Mouse (Mus musculus) layer of hippocampus, postnatal 14 days (tissue): ENCODE results near the gene Foxp1. TPM values are rescaled to one million over a fixed set of nuclear protein-coding genes. Genes with fewer than 3 reads are reported as not detected.

Experiments used
- DNase-seq, 2 experiments: peaks; one replicate each; pipeline ENCODE4 v3.0.0; 2021 to 2022; ENCODE audit warnings: low spot score in 2 of 2, mixed read lengths in 1 of 2
- total RNA-seq, 2 experiments: library from RNA; stranded (reverse); gene quantifications; 2 replicates each; pipeline ENCODE4 v1.2.3; 2021

Gene Foxp1
- total RNA-seq, 2 experiments from 2014 or later, result 95.0 to 96.7 TPM

DNA sequence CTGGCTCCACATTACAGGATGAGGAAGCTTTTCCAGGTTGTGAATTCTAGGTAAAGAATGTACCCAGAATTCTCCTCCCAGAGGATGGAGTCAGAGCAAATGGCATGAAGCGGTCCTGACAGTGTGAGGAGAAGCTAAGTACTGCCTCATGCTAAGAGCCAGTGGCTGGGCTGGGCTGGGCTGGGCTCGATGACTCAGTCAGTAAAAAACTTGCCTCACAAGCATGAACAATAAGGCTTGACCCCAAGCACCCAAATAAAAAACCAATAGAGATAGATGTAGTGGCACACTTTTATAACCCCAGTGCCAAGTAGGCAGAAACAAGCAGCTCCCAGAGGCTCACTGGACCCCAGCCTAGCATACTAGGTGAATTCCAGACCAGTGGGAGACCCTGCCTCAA lies 304.7 kb downstream of the Foxp1 start:
- no peak for DNase-seq

DNA sequence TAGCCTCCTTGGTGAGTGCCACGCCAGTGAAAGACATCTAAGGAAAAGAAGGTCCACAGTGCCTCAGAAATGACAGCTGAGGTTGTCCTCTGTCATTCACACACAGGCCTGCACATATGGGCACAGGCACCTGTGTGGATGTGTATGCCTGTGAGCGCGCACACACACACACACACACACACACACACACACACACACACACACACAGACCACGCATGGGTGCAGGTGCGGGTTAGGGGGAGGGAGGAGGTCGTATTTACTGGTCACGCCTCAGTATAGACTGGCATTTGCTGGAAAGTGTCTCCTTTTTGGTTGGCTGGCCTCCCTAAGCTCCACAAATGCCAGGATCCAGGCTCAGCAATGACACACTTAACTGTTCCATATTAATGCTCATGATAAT lies 305.4 kb downstream of the Foxp1 start:
- DNase-seq, result no peak

DNA sequence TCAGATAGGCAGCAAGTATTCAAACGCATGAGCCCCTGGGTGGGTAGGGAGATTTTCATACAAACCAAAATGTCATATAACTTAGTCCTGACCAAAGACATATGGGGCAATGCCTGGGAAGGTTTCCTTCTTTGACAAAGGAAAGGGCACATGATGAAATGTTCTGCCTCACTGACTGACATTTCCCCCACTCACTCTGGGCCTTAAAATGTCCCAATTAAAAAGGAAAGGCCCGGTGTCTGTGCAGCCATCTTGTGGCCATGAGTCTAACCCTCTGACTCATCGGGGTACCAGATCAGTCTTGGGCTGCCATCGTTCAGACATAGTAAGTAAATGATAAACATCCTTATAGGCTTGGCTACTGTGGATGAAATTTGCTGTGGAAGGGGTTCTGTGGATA lies 310.1 kb downstream of the Foxp1 start:
- DNase-seq, result no peak

DNA sequence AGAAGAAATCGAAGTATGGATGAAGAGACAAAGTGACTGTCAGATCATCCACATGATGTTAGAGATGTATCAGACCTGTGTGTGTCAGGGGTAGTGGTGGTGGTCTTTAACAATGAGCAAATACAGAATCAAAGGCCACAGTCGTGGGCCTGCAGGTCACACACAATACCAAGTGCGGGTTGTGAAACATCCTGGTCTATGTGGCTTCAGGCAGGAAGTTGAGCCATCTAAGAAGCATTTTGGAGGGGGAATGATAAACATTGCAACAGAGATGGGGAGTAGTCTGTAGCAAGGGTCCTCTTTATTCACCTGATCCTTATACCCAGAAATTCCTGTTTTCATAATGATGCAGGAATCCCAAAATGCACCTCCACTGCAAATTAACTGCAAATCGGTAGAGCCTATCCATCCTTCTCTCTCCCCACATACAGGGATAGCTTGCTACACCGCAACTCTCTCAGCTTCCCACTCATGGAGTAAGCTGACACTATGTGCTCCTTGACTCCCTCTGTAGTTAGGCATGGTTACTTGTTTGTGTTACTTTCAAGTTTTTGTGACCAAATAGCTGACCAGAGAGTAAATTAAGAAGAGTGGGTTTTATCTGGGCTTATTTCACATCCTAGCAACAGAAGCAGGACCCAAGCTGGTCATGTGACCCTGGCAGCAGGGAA lies 310.7 kb downstream of the Foxp1 start:
- DNase-seq, result no peak

DNA sequence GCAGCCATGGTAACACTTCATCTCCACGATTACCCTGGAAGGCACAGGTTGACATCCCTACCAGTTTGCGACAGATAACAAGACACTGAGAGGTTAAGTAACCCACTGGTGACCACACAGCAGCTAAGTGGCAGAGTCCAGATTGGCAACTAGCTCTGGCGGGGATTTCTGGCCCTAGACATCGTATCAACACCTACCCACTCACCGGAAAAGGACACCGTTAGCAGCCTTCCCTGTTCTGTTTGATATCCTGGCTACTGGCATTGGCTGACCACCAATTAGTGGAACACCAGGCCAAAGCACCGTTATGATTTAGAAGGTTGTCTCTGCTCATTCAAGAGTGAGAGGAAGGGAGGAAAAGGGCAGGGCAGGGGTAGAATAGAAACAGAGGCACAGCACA lies 312.4 kb downstream of the Foxp1 start:
- DNase-seq, result no peak

DNA sequence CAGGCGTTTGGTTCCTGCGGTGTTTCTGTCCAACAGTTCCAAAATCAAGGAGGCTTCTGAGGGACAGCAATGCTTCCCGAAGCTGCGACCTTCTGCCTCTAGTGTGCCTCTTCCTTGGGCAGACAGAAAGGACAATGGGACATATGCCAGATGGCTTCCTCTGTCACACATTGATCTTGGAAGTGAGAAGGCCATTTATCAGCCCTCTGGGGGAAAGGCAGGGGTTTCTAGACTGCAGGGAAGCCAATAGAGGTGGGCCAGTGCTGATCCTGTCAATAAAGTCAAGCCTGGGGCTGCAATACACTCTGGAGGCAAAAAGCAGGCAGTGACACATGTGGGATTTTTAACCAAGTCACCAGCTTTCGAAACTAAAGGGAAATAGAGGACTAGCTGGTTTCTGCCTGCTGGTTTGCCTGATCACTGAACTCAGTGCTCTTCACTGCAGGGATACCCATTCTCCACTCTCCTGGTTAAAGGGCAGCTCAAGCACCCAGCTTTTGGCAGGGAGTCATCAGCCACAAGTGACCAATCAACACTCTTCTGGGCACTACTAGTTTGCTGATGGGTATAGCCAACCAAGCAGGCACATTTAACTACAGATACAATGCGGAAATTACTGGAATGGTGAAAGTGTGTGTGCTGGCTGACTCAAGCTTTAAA lies 315.2 kb downstream of the Foxp1 start:
- DNase-seq, result no peak

DNA sequence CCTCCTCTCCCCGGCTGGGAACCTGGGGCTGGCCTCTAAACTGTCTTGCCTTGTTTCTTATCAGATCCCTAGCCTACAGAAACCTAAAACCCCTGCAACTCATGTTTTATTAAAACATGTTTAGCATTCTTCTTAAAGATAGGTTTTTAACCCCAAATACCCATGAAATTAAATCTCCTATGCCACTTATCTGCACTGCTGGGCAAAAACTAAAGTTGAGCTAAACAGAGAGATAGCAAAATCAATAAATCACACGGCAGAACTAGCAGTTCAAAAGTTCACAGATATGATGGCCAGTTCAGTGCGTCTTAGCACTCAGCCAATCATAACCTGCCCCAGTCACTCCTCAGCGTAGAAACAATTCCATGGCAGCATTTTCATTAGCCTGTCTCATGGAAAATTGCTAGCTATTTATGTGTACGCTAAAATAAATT lies 316.1 kb downstream of the Foxp1 start:
- no peak for DNase-seq

DNA sequence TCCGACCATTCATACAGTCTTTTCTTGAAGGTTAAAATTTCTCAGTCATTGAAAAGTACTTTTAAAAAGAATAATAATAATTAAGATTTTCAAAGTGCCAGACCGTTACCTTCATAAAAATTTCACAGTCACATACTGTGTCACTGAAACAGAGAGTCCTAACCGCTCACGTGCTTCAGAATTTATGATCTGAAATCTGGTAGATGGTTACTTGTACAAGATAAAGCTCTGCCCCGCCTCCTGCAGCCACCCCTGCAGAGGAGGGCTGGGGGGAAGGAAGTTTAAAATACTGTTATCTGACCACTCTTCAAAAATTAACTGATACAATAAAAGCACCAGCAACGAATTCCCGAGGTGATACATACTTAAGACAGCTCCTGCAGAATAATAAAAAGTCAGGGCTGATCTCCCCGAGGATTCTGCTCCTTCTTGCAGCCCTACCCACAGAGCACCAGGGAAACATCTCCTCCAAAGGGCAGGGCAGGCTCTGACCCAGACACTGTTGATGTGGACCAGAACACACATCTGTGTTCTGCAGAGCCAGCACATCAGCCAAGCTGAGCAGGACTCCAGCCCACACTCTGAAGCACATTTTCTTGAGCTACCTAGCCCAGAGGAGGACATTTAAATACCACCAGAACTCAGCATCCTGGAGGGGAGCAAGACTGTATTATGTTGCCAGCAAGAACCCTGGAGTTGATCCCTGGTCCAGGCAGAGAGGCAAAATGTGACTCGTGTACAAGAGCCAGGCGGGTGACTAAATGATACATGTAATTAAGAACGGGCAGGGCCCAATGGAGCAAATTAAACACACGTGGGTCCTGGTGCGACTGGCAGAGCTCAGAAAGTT lies 316.7 kb downstream of the Foxp1 start:
- no peak for DNase-seq

DNA sequence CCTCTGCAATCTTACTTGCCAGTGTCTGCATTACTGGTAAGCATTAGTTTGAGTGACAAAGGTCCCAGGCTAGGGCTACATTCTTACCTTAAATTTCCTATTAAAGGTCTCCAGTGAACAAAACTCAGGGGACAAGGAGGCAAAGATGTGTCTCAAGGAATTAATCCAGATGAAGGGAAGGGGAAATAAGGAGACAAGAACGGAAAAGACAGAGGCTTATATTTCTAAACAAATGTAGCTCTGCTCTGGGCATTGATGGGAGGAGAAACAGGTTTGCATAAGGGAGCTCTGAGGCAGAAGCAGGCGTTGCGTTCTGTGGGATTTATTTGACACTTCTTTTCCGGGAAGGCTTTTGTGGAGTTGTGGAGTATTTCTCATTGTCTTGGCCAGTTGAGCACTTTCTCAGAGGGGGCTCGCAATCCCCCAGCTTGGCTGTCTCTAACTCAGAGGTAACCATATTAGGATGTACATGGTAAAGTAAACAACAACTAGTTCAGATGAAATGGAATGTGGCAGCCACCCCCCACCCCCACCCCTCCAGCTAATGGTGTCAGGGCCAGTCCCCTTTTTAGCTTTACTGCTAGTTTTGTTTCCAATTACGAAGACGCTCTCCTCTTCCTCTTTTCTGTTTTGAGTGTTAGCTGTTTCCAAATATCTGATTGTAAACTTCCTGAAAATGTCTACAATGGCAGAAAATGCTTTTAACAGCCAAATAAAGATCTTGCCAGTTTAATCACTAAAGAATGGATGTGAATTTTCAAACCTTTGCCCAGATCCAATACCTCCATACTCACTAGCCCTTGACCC lies 317.5 kb downstream of the Foxp1 start:
- no peak for DNase-seq

DNA sequence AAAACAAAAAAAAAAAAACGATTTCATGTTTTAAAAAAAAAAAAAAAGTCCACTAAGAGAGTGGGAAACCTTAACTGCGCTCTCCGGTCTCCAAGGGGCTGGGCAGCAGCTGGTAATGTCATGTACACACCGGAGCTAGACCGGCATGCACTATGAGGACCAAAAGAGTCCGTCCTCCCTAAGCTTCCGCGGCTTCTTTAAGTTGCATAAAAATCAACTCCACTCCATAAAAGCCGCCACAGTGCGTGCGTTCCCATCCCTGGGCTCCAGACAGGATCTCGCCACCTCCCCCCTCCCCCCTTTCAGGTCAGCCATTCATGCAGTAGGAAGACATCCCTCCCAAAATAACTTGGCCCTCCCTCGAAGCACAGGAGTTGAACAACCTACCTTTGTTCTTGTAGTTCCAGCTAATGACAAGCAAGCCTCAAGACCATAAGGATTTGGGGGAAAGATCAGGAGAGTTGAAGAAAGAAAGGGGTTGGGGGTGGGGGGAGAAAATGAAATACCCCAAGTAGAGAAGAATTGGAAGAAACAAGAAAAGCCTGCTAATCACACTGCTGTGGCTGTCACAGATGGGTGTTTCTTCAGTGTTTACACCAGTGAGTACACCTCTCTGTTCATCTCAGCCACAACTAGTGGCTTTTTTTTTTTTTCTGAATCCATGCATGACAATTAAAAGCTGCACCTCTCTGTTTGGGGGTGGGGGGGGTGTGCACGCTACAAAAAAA lies 318.3 kb downstream of the Foxp1 start:
- no peak for DNase-seq

DNA sequence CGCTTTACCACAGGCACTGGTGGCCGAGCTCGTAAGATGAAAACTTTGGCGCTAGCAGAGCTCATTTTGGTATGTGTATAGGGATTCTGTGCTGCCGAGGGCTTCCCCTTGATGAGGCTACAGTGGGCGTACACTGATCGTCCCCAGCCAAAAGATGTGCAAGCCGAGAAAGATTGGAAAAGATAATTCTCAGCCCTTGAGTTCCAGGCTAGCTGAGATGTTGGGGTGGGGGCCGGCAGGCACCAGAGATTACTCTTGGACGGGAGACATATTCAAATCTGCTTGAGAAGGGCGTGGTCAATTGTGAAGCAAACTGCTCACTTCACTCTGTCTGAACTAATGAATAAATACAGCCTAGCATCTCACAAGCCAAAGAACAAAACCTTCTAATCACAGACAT lies 319.3 kb downstream of the Foxp1 start:
- DNase-seq, result no peak

DNA sequence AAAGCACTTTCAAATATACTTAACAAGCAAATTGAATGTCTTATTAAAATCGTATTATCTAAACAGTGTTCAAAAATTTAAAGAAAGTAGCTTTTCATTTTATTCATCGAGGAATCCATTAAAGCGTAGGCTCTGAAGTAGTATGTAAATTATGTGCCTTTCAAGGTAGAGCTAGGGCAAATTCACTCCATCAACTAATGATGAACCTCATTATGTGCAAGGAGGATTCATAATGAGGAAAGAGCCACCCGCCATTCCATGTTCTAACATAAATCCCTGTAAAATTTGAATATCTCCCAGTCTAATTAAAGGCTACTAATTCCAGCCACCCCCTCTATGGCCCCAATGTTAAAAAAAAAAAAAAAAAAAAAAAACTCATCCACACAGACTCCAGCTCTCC lies 319.7 kb downstream of the Foxp1 start:
- DNase-seq, result no peak

DNA sequence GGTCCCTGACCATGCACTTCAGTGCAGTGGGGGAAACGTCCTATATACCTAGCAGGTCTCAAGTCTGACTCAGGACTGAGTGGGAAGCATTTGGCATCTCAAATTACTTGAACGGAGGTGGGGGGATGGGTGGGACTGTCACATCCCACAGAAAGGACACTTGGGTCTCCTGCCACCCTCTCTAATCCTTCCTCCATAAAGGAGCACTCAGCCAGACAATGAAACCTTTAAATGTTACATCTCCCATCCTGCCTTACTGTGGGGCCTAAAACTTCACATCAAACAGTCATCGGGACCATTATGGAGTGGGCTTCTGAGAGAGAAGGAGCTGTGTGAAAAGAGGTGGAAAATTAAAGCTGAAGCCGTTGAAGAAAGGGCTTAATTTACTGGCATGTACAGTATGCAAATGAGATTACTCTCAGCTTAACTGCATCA lies 321.2 kb downstream of the Foxp1 start:
- no peak for DNase-seq

DNA sequence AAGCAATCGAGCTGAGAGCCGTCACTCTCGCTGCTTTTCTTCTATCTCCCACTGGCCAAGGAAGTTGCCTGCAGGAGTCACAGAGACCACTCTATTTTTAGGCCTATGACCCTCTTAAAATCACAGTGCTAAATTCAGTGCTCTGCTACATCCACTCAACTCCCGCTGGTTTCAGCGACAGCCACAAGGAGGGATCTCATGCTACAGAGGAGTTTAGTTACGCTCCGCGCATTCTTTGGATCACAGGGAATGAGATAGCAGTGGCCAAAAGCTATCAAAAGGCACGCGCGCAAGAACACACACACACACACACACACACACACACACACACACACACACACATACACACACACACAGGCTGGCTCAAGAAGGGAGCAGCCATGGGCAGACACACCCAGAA lies 321.9 kb downstream of the Foxp1 start:
- DNase-seq, result no peak

DNA sequence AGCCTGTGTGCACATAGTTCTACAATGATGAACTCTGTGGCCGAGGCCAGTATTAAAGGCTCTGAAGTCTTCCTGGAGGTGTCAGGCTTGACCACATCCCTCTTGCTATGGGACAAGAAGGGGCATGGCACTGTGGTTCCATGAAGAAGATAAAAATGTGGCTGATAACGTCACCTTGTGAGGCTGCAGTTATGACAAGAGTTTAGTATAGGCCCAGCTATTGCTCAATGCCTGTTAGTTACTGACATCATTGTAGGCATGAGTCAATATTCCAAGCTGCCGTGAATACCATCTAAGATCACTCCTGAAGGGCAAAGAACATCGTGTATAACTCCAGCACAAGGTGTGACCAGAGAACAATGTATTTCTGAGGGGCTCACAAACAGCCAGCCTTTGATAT lies 323.2 kb downstream of the Foxp1 start:
- no peak for DNase-seq

DNA sequence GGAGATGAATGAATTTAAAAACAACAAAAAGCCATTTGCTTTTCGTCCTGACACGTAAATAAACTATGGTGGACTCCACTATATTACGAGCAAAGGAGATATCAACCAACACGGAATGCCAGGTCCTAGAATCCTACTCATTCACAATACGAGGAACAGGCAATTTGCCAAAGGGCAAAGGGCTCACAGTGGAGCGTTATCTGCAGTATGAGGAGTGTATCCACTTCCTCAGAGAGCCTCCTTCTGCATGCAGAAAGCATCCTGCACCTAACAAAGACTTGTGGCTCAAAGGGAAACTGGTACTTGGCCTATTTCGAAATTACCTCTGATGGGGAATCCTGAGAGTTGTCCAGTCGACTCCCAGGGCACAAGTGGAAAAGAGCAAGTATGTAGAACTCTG lies 328.8 kb downstream of the Foxp1 start:
- no peak for DNase-seq

DNA sequence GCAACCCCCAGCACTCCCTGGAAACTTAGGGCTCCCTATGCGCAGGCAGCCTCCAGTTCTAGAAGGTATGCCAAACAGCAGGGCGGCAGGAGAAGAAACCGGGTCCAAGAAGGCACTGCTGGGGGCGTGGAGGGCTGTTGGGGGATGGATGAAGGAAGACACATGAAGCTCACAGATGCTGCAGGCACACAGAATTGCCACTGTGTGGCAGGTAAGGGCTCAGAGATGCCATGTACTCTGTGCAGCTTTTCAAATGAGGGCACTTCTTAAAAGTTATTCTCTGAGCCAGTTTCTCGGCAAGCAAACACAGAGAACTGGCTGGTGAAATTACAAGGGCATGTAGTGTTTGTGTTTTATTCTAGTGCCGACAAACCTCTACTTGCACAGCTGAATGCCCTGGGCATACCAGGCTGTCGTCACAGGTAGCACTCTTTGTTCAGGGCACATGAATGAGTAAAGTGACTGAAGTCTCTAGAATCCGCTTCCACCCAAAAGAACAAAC lies 330.8 kb downstream of the Foxp1 start:
- no peak for DNase-seq

DNA sequence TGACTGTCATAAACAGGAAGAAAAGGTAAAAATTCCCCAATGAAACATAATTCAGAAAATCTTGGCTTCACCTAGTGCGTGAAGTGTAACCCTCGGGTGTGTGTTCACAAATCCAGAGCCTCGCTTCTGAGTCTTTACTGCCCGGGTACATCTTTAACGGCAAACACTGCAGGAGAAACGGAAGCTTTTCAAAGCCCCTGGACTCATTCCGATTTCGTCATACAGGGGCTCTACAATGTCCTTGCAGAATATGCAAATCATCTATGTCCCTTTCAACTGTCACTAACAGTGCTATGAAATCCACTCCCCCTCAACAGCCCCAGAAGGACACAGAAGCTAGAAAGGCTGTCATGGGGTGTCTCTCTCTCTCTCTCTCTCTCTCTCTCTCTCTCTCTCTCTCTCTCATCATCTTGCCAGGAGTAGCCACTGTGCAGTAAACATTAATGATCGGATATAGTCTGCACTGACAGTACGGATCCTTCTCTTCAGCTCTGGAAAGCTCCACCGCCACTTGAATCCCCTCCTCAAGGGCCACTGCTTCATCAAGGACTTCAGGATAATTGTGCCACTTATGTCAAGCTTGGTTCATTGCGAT lies 331.4 kb downstream of the Foxp1 start:
- DNase-seq, result no peak

DNA sequence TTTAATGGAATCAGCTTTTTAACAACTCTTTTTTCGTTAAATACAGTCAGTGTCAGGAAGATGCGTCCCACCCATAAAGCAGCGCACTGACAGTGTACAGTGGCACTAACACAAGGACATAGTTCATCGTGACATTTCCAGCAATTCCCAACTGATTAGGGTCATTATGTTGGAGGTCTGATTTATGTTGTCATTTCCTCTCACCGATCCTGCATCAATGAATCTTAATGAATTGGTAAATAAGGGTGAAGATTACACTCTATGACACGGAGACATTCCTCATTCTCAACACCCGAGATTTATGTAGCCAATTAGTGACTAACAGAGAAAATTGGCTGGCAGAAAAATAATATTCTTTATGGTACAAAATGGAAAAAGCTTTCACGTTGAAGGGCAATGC lies 332.6 kb downstream of the Foxp1 start:
- no peak for DNase-seq
